Mouse (Mus musculus) embryo, embryonic 11.5 days (tissue): ENCODE measurements around the gene Zfp771.

Experiments used
- DNase-seq: peaks from one replicate; pipeline ENCODE4 v3.0.0-alpha.2; 2012; ENCODE audit warnings: low read depth, low spot score

The Zfp771 gene

DNA sequence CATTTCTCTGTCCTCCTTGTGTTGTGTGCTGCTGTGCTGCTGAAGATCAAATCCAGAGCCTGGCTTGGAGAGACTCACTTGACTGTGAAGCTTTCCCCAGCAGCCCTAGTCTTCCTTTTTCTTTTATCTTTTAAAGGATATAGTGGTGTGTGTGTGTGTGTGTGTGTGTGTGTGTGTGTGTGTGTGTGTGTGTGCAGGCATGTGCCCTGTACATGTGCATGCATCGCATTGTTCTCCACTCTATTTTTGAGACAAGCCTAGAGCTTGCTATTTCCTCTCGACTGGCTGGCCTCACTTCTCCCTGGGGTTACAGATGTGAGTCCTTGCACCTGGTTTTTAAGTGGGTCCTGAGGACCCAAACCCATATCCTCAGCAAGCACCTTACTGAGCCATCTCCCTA is 38.1 kb downstream of the Zfp771 start:
- DNase-seq = no peak

GRCm38 (mm10) chr7:127285154-127285553 is 41.1 kb downstream of the Zfp771 start:
- no peak for DNase-seq

GRCm38 (mm10) chr7:127287940-127288339 is 43.9 kb downstream of the Zfp771 start:
- no peak for DNase-seq

GRCm38 (mm10) chr7:127289306-127289705 is 45.2 kb downstream of the Zfp771 start:
- no peak for DNase-seq

DNA sequence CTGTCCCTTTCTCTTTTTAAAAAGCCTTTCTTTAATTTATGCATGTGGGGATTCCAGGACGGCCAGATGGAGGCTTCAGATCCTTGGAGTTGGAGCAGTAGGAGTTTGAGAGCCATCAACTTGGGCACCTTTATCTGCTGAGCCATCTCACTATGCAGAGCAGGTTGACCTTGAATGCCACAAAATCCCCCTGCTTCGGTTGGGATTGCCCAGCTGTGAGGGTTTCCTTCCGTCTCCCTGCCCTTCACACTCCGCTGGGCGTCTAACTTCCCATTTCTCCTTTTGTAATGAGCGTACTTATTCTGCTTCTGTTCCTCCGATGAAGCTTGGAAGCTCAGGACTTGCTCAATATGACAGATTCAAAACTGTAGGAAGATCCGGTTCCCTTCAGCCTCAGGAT is 46.1 kb downstream of the Zfp771 start:
- DNase-seq = no peak

DNA sequence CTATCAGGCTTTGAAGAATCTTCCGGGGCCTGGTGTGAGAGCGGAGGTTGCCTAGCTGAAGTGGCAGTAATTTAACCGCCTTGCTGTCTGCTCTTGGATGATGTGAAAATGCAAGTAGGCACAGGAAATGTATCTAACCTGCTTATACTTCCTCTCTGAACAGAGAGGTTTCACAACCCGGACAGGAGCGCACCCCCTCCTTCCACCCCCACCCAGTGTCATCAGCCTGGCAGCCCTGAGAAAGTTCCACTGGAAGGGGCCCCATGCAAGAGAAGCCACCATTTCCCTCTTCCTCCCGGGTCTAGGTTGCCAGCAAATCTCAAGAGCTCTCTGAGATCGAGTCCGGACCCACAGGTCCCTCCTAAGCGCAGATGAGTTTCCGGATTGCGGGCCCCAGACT is 52.0 kb downstream of the Zfp771 start, which contains the start of gene Itgal:
Gene Itgal, plus strand, starts transcription at position 163 of the 400 bp plus-strand sequence.
- DNase-seq = no peak

- DNase-seq = no peak
Observed at GRCm38 (mm10) chr7:127296786-127297555, 52.9 kb downstream of the Zfp771 start.

GRCm38 (mm10) chr7:127297586-127298193 is 53.6 kb downstream of the Zfp771 start:
- DNase-seq = no peak
